Mouse (Mus musculus) neutrophil, adult 5-6 weeks (primary cell): ENCODE measurements around the gene Cemip. TPM values are rescaled to one million over a fixed set of nuclear protein-coding genes. Genes with fewer than 3 reads are reported as not detected.

Experiments used
- ATAC-seq: fragments of 151-379, 151-347 bp; 2 replicates; pipeline ENCODE4 v1.8.0; 2017; ENCODE audit warnings: mild to moderate bottlenecking, moderate TSS enrichment; ENCODE audit not compliant: insufficient number of reproducible peaks, poor library complexity, low FRiP score, severe bottlenecking; ENCODE audit errors: extremely low read depth
- total RNA-seq: library from RNA; stranded (forward); fragments of 200-1000 nt; gene quantifications from 2 replicates; pipeline ENCODE4 v1.2.3, GENCODE M21; 2017

The Cemip gene
- total RNA-seq, 1 experiment from 2014 or later = not detected

DNA sequence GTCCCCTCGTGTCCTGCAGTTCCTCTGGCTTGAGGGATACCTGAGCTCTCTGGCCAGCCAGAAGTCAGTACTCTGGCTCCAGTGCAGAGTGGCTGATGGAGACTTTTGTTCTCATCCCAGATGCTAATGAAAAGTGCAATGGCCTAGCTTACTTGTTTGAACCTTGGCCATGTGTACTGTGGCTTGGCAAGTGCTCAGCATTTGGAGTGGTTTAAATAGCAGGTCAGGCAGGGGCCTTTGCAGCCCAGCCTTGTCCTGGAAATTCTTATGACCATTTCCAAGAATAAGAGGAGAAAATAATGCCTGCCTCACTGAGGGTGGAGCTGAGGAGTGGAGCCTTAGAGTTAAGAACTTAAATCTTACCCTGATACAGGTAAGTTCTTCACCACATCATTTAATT lies 43.6 kb downstream of the Cemip start:
- no peak for ATAC-seq

DNA sequence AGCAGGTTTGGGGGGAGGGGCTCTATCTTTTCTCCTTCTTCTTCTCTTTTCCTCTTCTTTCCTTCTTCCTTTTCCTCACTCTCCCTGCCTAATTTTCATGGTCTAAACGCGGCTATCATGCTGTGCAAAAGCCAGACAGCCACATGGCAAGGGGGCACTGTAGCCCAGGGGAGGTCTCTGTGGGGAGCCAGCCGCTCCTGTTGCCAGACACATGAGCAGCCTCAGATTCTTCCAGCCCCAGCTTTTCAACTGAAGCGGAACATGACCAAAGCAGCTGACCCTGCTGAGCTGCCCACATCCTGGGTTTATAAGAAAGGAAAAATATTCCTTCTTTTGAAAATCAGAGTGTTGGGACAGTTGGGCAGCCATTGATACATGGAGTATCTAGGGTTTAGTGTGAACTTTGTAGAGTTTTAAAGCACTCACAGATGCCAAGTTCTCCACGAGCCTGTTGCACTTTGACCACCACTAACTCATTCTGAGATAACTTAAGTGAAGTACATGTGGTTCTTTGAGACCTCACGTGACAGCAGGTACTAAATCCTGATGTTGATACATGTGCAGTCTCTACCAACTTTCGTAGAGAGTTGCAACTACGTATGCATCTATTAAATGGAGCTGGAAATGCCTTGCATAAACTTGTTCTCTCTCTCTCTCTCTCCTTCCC lies 46.3 kb downstream of the Cemip start:
- no peak for ATAC-seq

DNA sequence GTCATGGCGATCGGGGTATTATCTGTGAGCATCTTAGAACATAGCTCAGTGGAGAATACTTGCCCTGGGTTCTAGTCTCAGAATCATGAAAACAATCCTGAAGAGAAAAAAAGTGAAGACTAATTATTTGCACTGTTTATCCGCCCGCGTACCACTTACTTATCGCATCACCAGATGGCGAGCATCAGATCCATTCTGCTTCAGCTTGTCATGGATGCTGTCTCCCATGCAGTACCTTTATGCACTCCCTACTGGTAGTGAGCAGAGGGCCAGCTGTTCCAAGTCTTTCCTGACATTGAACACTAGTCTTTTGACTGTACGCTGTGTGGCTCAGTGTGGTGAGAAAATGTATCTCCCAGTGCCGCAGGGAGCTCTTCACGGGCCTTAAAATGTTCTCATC lies 47.7 kb downstream of the Cemip start:
- ATAC-seq = no peak

DNA sequence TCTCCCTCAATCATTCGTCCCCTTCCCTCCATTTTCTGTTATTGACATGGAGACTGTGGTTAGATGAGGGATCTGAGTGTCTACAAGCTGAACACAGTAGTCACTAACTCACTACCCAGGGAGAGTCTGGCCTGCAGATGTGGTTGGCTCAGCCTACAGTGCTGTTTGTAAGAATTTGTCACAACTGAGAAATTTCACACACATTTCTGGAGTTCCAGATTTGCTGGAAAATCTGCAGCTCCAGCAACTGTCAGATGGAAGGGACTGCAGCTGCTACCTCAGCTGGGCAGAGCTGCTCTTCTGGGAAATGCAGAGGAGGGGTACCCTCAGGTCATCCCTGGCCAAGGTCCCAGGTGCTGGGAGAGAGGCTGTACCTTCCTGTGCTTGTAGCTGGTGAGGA lies 53.5 kb downstream of the Cemip start:
- ATAC-seq = no peak

DNA sequence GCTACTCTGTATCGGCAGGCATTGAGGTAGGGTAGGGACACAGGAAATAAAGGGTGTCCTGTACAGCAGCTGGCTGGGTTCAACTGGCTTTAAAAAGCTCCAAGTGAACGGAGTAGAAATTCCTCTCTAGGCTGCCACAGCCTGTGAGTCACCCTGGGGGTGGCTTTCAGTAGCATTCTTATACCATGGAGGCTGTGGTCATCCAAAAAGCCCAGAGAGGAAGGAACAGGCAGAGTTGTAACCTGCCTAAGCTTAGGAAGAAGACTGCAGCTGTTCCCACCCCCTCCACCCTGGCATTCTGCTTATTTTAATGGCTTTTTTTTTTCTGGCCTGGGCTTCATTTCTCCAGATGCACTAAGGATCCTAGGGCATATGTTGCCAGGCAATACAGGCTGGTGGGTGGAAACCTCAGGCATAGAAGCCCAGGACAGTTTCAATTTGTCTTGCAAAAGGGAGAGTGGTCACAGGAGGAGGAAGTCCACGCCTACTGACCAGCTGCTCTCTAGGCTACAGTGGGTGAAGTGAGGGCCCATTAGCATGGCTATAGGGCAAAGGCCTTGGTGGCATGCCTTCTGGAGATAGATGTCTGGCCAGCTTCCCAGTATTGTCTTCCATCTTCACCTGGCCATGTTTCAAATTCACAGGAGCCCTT lies 57.1 kb downstream of the Cemip start:
- ATAC-seq = no peak

DNA sequence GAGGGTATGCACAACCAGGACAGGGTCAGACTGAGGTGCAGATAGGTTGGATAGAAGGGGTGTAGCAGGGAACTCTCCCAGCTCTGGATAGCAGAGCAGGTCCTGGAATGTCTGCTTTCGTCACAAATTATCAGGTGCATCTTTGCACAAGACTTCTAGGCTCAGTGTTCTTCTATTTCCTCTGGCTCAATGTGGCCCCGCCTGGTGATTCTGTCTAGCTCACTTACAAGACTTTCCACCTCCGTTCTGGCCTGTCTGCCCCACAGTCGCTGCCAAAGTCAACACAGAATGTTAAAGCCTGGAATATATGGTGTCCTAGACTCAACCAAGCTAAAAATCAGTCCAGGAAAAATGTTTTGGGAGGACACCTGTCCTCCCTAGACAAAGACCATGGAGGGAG lies 57.9 kb downstream of the Cemip start:
- no peak for ATAC-seq

DNA sequence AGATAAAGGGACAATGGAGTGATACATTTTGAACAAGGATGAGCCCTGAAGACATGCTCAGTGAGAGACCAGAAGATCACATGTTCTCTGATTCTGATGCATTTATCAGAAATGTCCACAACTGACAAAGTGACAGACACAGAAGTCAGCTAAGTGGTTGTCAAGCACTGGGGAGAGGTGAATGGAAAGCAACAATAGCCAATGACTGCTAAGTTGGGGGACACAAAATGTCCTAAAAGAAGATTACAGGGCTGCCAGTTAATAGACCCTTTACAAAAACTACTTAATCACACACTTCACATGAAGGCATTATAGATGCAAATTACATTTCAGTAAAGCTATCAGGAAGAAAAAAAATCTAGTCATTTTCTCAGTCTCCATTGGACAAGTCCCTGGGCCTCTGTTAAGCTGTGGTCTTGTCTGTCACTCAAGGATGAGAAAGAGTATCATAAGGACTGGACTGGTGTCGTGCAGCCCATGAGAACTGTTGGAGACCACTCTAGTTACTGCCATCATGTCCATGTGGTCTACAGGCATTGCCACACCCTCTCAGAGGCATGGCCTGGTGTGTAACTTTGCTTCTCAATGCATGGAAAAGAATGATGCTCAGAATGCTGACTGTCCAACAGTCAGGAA lies 59.2 kb downstream of the Cemip start:
- no peak for ATAC-seq

DNA sequence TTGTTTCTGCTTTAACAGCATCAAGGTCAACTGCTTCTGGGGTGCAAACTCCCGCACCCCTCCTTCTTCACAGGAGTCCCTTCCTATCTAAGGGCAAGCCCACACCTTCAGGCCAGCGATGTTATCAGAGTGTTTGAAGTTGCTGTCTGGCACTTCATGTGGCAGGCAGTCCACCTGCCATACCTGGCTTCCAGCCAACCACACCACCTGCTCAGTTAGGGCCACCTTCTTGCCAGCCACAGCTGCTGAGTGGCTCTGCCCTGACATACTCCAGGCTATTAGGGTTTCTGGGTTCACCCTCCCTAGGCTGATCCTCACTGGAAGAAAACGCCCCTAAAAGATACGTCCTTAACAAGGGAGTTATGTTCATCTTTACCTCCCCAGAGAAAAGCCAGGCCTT lies 60.2 kb downstream of the Cemip start:
- no peak for ATAC-seq

DNA sequence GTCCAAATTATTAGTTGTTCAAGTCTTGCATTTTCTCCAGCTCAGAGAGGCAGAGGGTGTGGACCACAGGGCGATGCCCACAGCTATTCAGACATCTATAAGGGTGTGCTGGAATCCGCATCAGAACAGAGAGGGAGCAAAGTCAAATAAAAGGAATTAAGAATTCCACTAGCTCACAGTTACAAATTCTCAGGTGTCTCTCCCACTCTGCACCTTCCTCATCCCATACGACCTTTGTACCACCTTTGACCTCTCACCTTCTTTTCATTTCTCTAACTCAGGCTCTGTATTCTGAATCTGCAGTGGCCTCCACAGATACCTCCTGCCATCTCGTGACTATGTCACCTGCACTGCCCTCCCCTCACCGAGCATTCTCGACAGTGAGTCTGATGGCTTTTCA lies 62.8 kb downstream of the Cemip start:
- ATAC-seq = no peak

DNA sequence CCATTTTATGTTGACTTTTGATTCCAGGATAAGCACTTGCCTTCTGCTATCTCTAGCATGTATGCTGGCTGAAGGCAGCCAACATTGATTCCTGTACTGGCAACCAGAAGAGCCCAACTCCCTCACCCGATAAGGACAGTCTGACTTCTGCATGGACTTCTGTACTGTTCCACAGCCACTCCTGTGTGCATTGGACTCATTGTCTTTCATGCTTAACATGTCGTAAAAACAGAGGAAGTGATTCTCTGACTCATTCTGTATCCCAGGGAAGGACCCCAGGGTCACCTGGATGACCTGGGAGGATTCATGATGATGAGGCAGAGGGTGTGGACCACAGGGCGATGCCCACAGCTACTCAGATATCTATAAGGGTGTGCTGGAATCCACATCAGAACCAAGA lies 63.8 kb downstream of the Cemip start:
- ATAC-seq = no peak

DNA sequence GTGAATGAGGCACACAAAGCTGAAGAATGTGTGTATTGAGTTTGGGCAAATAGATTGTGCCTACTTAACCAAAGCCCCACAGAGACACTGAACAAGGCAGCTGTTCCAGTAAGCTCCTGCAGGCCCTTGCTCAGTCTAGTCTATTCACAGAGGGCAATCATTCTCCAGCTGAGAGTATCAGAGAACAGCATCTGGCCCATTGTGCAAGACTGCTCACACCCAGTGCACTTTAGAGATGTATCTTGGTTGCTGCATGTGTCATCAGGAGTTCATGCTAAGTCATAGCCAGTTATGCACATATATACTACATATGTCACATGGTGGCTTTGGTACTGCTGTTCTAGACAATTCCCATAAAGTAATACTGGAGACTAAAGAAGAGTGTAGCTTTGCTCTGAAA lies 66.9 kb downstream of the Cemip start:
- ATAC-seq = no peak

DNA sequence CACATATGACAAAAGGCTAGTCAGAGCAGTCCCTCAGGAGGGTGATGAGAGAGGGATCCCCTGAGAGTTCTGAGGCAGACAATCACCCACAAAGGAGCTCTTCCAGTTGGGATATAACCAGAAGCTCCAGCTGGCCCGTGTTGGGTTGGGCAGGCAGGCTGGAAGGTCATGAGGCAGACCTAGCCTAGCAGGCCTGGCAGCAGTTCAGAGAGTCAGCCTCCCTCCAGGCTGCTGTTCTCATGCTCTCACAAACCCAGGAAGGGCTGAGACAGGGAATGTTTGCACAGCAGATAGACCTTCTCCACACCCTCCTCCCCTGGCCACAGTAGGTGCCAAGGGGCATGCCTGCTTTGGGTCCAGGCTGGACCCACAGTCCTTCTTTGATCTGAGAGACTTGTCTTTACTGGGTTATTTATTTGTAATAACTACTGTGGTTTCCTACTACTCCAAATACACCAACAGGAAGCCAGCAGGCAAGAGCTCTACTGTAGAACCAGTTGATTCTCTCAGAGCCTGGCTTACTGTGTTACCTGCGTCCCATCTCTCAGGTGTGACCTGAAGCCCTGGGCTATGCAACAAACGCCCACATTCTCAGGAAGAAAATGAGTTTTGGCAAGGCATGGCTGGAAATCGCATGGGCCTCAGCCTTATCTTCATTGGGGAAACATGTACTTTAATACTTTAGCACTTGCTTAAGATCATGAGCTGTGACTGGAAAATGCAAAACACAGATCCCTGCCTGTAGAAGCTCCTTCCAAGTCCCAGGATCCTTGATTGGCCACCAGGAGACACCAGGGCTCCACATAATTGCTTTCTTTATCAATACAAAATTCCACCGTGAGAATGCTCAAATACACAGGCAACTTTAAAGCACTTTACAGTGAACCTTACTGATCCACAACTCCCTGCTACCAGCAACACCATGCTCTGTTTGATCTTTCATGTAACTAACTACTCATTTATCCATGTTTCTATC lies 67.7 kb downstream of the Cemip start:
- no peak for ATAC-seq

DNA sequence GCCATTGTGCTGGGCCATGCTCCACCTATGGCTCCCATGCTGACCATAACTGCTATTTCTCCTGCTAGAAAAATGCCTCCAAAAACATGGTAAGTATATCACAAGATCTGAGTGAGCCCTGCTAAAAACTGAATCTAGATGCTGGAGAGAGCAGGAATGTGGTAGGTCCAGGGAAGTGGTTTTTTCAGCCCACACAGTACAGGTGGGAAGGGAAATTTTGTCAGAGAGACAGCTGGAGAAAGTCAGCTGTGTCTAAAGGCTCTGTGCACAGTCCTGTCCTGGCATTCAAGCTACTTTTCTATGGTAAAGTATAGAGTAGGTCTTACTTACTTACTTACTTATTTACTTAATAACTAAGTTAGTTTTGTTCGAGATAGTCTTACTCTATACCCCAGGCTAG lies 71.3 kb downstream of the Cemip start:
- no peak for ATAC-seq

DNA sequence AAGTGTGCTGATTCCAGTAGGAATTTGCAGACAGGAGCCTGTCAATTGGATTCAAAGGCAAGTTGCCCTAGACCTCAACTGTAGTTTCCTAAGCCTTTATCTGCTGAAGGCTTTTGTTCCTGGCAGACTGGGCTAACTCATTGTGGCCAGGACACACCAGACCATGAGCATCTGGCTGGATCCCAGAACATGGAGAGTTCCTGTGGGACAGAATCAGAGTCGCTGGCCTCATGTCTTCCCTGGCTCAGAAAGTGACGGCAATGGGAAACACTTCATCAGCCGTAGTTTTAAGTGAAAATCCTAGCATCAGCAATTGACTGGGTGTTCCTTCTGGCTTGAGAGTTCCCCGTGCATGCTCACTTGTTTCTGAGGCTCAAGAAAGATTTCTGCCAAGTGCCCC lies 72.6 kb downstream of the Cemip start:
- ATAC-seq = no peak

DNA sequence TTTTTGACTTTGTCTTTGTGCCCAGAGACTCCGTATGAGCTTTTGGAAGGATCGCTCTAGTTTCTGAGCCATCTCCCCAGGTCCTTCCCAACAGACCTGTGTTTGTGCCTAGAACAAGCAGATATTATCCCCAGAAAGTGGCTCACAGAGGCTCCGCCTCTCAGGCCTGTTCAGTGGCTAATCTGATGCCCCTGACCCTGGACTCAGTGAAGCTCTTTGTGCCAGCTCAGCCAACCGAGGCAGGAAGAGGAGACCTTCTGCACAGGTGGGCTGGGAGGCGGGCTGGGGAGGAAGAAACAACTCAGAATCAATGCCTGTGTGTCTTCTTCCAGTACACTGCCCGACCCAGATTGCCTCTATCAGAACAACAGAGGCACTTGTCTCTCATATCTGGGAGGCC lies 81.9 kb downstream of the Cemip start:
- no peak for ATAC-seq

DNA sequence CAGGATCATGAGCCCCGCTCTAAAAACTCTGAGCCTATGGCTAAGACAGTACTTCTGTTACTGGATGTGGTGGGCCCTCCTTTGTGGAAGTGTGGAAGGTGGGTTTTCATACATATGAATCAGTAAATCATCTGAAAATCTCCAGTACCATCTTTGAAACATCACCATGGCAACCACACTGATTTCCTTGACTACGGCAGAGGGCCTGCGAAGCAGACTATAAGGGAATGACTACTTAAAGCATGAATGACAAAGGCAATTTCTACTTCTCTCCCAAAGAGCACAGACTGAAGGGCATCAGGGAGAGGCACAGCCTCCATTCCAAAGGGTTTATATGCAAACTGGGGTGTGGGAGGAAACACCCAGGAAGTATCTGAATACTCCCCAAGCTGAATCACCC lies 84.8 kb downstream of the Cemip start:
- ATAC-seq = no peak

DNA sequence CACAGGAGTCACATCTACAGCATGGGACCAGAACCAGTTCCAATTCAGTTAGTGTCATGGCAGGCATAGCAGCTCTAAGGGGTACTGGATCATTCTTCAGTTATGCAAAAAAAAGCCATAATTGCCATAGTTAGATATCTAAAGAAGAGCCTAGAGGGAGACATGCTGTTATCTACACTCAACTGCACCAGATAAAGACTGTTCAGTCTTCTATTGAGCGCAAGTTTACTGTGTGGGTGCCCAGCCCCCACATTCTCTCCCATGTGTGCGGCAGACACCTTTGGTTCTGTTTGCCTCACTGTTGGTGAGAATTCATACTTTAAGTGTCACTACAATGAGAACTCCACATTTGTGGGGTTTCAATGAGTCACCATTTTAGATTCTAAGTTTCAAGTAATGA lies 85.6 kb downstream of the Cemip start:
- no peak for ATAC-seq

DNA sequence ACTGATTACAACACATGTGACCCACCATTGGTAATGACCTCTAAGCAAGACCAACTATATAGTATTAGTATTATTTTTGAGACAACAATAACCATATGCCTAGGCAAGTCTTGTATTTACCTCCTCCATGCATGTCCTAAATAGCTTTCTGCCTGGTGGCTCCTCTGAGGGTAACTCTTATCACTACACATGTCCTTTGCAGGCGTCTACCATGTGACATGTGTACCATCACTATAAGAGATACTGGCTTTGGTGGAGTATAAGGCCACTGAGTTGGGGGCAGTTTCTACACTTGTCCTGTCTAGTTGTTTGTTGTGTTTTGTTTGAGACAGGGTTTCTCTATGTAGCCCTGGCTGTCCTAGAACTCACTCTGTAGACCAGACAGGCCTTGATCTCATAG lies 86.7 kb downstream of the Cemip start:
- no peak for ATAC-seq

DNA sequence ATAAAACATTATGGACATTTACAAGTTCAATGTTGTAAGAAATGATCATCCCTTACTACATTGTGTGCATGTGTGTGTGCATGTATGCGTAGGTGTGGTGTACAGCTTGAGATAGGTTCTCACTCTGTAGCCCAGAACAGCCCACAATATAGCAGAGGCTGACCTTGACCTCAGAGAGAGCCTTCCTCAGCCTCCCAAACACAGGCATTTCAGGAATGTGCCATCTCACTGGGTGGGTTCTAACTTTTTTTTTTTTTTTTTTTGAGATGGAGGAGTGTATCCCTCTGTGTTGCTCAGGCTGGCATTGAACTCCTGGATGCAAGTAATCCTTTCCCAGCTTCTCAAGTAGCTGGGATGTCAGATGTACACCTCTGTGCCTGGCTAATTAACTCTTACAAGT lies 92.0 kb downstream of the Cemip start:
- ATAC-seq = no peak

DNA sequence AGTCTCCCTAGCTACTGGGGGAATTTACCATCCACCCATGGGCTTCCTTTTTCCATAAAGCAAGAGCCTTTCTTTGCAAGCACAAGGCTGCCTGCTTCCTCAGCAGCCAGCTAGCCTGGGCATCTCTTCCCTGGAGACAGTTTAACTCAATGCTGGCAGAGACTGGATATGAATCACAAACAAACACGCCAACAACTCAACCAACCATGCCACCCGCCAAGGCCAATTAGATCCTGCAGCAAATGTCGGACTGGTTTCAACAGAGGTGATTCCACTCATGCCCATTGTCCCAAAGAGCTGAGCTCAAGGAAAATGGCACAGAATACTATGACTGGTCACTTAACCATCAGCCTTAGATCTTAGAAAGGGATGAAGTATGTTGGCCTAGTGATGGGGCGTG lies 97.0 kb downstream of the Cemip start:
- ATAC-seq = no peak
